Mouse (Mus musculus) right cerebral cortex, postnatal 25 days (tissue): ENCODE results near the gene Daam2.

Source experiments
- DNase-seq: peaks from one replicate; pipeline ENCODE4 v3.0.0; 2022

Gene Daam2

GRCm38 (mm10) chr17:49530215-49530614 is 33.9 kb downstream of the Daam2 start:
- DNase-seq = no peak

- no peak for DNase-seq
Measured at GRCm38 (mm10) chr17:49528503-49529205, 35.5 kb downstream of the Daam2 start.

- no peak for DNase-seq
Measured at GRCm38 (mm10) chr17:49528033-49528432, 36.1 kb downstream of the Daam2 start.

- DNase-seq = no peak
Measured at GRCm38 (mm10) chr17:49526566-49526965, 37.6 kb downstream of the Daam2 start.

- DNase-seq = no peak
Measured at GRCm38 (mm10) chr17:49525911-49526310, 38.2 kb downstream of the Daam2 start.

- DNase-seq = no peak
Measured at GRCm38 (mm10) chr17:49524584-49524983, 39.6 kb downstream of the Daam2 start.

- DNase-seq = no peak
Measured at GRCm38 (mm10) chr17:49522435-49522834, 41.7 kb downstream of the Daam2 start.

GRCm38 (mm10) chr17:49522002-49522401 is 42.1 kb downstream of the Daam2 start:
- no peak for DNase-seq

- DNase-seq = no peak
Measured at GRCm38 (mm10) chr17:49520674-49521073, 43.5 kb downstream of the Daam2 start.

- DNase-seq = no peak
Measured at GRCm38 (mm10) chr17:49519576-49520247, 44.4 kb downstream of the Daam2 start.

- no peak for DNase-seq
Measured at GRCm38 (mm10) chr17:49517091-49517490, 47.1 kb downstream of the Daam2 start.

- DNase-seq = no peak
Measured at GRCm38 (mm10) chr17:49515678-49516077, 48.5 kb downstream of the Daam2 start.

GRCm38 (mm10) chr17:49515141-49515540 is 49.0 kb downstream of the Daam2 start:
- DNase-seq = no peak

- no peak for DNase-seq
Measured at GRCm38 (mm10) chr17:49512671-49513085, 51.5 kb downstream of the Daam2 start.

GRCm38 (mm10) chr17:49509431-49509830 is 54.7 kb downstream of the Daam2 start:
- peak; percentile 49 for DNase-seq

- DNase-seq = no peak
Measured at GRCm38 (mm10) chr17:49503246-49503900, 60.8 kb downstream of the Daam2 start.

- no peak for DNase-seq
Measured at GRCm38 (mm10) chr17:49500234-49500633, 63.9 kb downstream of the Daam2 start.

GRCm38 (mm10) chr17:49499635-49500034 is 64.5 kb downstream of the Daam2 start:
- no peak for DNase-seq

- DNase-seq = no peak
Measured at GRCm38 (mm10) chr17:49498169-49498568, 66.0 kb downstream of the Daam2 start.

GRCm38 (mm10) chr17:49493276-49493675 is 70.9 kb downstream of the Daam2 start:
- DNase-seq = no peak

GRCm38 (mm10) chr17:49489098-49489497 is 75.0 kb downstream of the Daam2 start:
- no peak for DNase-seq

- peak; percentile 49 for DNase-seq
Measured at GRCm38 (mm10) chr17:49484435-49484834, 79.7 kb downstream of the Daam2 start.

GRCm38 (mm10) chr17:49481876-49482275 is 82.3 kb downstream of the Daam2 start:
- no peak for DNase-seq

GRCm38 (mm10) chr17:49477370-49477769 is 86.8 kb downstream of the Daam2 start:
- no peak for DNase-seq
